Mouse (Mus musculus): ENCODE data around the gene Igfn1. TPM values are rescaled to one million over a fixed set of nuclear protein-coding genes. Genes with fewer than 3 reads are reported as not detected.

Igfn1 gene
- polyA plus RNA-seq, 1 experiment from 2014 or later, result not detected

DNA sequence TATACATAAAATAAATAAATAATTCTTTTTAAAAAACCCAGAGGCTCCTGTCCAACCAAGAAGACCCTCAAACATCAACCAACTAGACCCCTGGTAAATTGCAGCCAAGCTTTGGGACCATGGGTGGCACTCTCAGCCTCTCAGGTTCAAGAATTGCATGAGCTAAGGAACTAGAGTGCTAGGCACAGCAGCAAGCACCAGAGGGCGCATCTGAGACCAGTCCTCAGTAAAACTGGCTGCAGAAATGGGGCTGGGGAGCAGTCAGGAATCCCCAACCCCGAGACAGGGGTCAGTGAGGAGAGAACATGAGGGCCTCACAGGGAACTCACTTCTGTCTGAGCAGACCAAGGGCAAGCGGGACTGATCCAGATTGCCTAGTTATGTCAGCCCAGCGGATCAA lies 39.6 kb upstream of the Igfn1 start:
- Histone ChIP-seq H3K36me3 (ENCODE audit: control insufficient read depth, insufficient read depth, low read length) (no peaks in the 10 kb centered on the region), H3K4me3 (ENCODE audit: low read depth, low read length) (no peak overlapping the region), H3K9ac (ENCODE audit: low read depth, low read length) (no peak overlapping the region), H3K27ac (ENCODE audit: low read depth, low read length) (no peak overlapping the region), H3K9me3 (ENCODE audit: control insufficient read depth, low read length) (no peaks in the 10 kb centered on the region), H3K4me2 (replicated peaks; ENCODE audit: low read depth, low read length) (no peak overlapping the region), H3K27me3 (ENCODE audit: control insufficient read depth, insufficient read depth, low read length) (peaks cover 15% of the 10 kb centered on the region), H3K4me1 (replicated peaks; ENCODE audit: control insufficient read depth, insufficient read depth, low read length) (no peaks in the 10 kb centered on the region)
- DNase-seq (ENCODE audit: low spot score) (peak; percentile 79), ATAC-seq (ENCODE audit: low FRiP score) (no peak)
- 9% methylated on average over 4 of the region's 4 CpGs for WGBS

DNA sequence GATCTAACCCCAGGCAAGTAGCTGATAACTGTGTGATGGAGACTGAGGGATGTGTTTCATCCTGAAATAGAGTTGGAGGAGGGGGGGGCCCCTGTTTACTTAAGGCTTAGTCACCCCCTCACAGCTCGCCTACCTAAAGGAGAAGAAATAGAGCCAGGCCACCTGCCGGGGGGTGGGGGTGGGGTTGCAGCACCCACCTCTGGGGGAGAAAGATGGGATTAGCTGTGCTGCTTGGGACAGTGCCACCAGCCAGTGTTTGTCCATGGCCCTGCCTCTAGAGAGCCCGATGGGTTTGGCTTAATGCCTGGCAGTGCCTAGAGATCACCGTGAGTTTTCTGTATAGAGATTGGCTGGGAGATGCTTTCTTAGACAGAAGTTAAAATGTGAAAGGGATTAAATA lies 34.7 kb upstream of the Igfn1 start:
- no peaks in the 10 kb centered on the region for H3K4me1 ChIP-seq (replicated peaks; ENCODE audit: control insufficient read depth, insufficient read depth, low read length)
- DNase-seq (ENCODE audit: low spot score) (no peak), ATAC-seq (ENCODE audit: low FRiP score) (no peak)
- H3K27ac ChIP-seq (ENCODE audit: low read depth, low read length), result no peak overlapping the region
- no peak overlapping the region for H3K9ac ChIP-seq (ENCODE audit: low read depth, low read length)
- WGBS, result 41% methylated on average over 4 of the region's 4 CpGs
- no peak overlapping the region for H3K4me2 ChIP-seq (replicated peaks; ENCODE audit: low read depth, low read length)
- H3K4me3 ChIP-seq (ENCODE audit: low read depth, low read length), result no peak overlapping the region
- H3K36me3 ChIP-seq (ENCODE audit: control insufficient read depth, insufficient read depth, low read length), result no peaks in the 10 kb centered on the region
- H3K27me3 ChIP-seq (ENCODE audit: control insufficient read depth, insufficient read depth, low read length), result no peaks in the 10 kb centered on the region
- H3K9me3 ChIP-seq (ENCODE audit: control insufficient read depth, low read length), result no peaks in the 10 kb centered on the region

DNA sequence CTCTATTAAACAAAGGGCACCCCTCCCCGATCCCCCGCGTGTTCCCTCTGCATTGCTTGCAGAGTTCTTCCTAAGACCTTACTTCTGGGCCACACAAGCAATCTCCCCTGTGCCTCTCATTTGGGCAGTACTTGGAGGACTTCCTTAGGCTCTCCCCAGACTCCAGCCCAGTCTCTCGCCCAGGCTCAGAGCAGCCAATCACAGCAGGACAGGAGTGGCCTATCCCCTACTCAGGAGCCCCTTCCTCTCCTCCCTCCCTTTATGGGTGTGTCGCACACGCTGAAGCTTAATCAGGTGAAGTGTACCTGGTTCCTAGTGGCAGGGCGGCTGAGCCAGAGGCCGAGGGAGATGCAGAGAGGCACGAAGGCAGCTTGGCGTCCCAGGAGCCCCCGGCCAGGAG lies 34.3 kb upstream of the Igfn1 start:
- Histone ChIP-seq H3K4me3 (ENCODE audit: low read depth, low read length) (no peak overlapping the region), H3K4me2 (replicated peaks; ENCODE audit: low read depth, low read length) (no peak overlapping the region), H3K27ac (ENCODE audit: low read depth, low read length) (no peak overlapping the region), H3K36me3 (ENCODE audit: control insufficient read depth, insufficient read depth, low read length) (0 out of 2 replicates have a peak, but pooled peaks cover under 1% of the 10 kb centered on the region), H3K4me1 (replicated peaks; ENCODE audit: control insufficient read depth, insufficient read depth, low read length) (no peaks in the 10 kb centered on the region), H3K9ac (ENCODE audit: low read depth, low read length) (no peak overlapping the region), H3K9me3 (ENCODE audit: control insufficient read depth, low read length) (no peaks in the 10 kb centered on the region), H3K27me3 (ENCODE audit: control insufficient read depth, insufficient read depth, low read length) (no peaks in the 10 kb centered on the region)
- 18% methylated on average over 11 of the region's 11 CpGs for WGBS
- DNase-seq (ENCODE audit: low spot score) (no peak), ATAC-seq (ENCODE audit: low FRiP score) (no peak)

DNA sequence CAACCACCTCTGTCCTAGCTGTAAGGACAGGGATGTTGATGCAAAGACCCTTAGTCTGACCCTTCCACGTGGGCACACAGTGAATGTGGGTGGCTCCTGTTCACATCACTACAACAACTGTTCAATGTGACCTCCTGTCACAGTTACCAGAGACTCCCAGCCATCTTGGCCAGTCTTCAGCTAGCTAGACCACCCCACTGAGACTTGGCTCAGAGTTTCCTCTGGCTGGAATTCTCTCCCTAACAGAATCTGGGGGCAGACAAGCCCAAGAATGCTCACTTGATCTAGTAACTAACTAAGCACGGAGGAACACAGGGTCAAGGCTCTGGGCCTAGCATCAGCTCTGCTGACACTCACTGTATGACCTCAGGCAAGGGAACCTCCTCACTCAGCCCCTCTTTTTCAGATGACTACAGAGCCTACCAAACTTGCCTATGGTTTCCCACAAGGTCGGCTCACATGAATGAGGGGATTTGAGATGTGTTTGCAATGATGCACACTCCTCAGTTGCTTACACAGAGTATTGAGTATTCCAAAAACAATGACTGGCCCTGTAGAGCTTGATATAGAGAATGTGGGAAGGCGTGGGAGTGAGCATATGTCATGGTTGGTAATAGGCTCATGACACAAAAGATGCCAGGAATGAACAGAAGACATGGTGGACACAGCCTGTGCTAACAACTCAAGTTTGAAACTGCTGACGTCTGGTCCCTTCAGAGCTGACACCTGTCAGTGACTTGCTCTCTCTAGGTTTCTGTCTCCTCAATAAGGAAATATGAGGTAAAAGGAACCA lies 32.8 kb upstream of the Igfn1 start:
- H3K27me3 ChIP-seq (ENCODE audit: control insufficient read depth, insufficient read depth, low read length), result no peaks in the 10 kb centered on the region
- peaks cover 6% of the 10 kb centered on the region; the same call in 1 of the 2 replicates for H3K36me3 ChIP-seq (ENCODE audit: control insufficient read depth, insufficient read depth, low read length)
- H3K9ac ChIP-seq (ENCODE audit: low read depth, low read length), result no peak overlapping the region
- ATAC-seq (ENCODE audit: low FRiP score), result no peak
- H3K27ac ChIP-seq (ENCODE audit: low read depth, low read length), result no peak overlapping the region
- no peak overlapping the region for H3K4me2 ChIP-seq (replicated peaks; ENCODE audit: low read depth, low read length)
- no peak for DNase-seq (ENCODE audit: low spot score)
- no peaks in the 10 kb centered on the region for H3K4me1 ChIP-seq (replicated peaks; ENCODE audit: control insufficient read depth, insufficient read depth, low read length)
- no peak overlapping the region for H3K4me3 ChIP-seq (ENCODE audit: low read depth, low read length)
- WGBS, result 80% methylated on average over 5 of the region's 5 CpGs
- H3K9me3 ChIP-seq (ENCODE audit: control insufficient read depth, low read length), result no peaks in the 10 kb centered on the region

DNA sequence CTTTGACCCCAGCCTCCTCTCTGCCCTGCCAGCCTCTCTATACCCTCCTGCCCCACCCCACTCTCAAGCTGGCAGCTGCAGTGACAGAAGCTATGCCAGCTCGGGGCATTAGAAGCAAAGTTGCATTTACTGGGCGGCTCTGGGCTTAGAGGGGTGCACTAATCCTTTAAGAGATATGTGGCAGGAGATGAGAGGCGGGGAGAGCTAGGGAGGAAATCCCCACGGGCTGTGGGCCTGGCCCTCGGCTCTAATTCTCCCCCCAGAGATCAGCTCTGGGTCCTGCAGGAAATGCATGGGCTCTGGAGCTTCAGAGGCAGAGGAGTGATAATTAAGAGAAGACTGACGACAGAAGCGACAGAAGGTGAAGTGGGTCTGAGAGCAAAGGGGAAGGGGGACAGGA lies 26.8 kb upstream of the Igfn1 start:
- peaks cover 14% of the 10 kb centered on the region; the same call in 1 of the 2 replicates for H3K36me3 ChIP-seq (ENCODE audit: control insufficient read depth, insufficient read depth, low read length)
- H3K9me3 ChIP-seq (ENCODE audit: control insufficient read depth, low read length), result no peaks in the 10 kb centered on the region
- no peaks in the 10 kb centered on the region for H3K4me1 ChIP-seq (replicated peaks; ENCODE audit: control insufficient read depth, insufficient read depth, low read length)
- H3K9ac ChIP-seq (ENCODE audit: low read depth, low read length), result no peak overlapping the region
- no peak overlapping the region for H3K27ac ChIP-seq (ENCODE audit: low read depth, low read length)
- no peak overlapping the region for H3K4me3 ChIP-seq (ENCODE audit: low read depth, low read length)
- no peaks in the 10 kb centered on the region for H3K27me3 ChIP-seq (ENCODE audit: control insufficient read depth, insufficient read depth, low read length)
- no peak overlapping the region for H3K4me2 ChIP-seq (replicated peaks; ENCODE audit: low read depth, low read length)
- ATAC-seq (ENCODE audit: low FRiP score) (no peak), DNase-seq (ENCODE audit: low spot score) (no peak)
- WGBS, result 78% methylated on average over 7 of the region's 7 CpGs

DNA sequence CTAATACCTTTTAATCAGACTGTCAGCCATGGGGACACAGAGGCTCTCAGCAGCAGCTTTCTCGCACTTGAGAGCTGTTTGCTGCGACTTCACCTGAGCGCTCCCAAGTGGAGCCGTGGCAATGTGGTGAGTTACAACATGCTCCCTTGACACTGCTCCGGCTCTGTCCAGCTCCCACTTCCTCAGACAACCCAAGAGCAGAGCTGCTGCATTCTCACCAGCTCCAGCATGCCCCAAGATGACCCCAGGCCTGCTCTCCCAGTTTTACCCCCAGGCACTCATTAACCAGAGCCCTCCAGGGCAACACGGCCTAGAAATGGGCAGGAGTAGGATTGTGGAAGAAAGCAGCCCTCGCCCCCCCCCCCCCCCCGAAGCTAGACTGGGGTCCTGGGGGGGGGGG lies 25.6 kb upstream of the Igfn1 start:
- H3K4me3 ChIP-seq (ENCODE audit: low read depth, low read length), result no peak overlapping the region
- ATAC-seq (ENCODE audit: low FRiP score) (no peak), DNase-seq (ENCODE audit: low spot score) (no peak)
- H3K4me2 ChIP-seq (replicated peaks; ENCODE audit: low read depth, low read length), result no peak overlapping the region
- H3K27ac ChIP-seq (ENCODE audit: low read depth, low read length), result no peak overlapping the region
- H3K27me3 ChIP-seq (ENCODE audit: control insufficient read depth, insufficient read depth, low read length), result no peaks in the 10 kb centered on the region
- 82% methylated on average over 6 of the region's 8 CpGs for WGBS
- H3K36me3 ChIP-seq (ENCODE audit: control insufficient read depth, insufficient read depth, low read length), result peaks cover 18% of the 10 kb centered on the region; the same call in 1 of the 2 replicates
- H3K4me1 ChIP-seq (replicated peaks; ENCODE audit: control insufficient read depth, insufficient read depth, low read length), result no peaks in the 10 kb centered on the region
- H3K9me3 ChIP-seq (ENCODE audit: control insufficient read depth, low read length), result no peaks in the 10 kb centered on the region
- no peak overlapping the region for H3K9ac ChIP-seq (ENCODE audit: low read depth, low read length)

DNA sequence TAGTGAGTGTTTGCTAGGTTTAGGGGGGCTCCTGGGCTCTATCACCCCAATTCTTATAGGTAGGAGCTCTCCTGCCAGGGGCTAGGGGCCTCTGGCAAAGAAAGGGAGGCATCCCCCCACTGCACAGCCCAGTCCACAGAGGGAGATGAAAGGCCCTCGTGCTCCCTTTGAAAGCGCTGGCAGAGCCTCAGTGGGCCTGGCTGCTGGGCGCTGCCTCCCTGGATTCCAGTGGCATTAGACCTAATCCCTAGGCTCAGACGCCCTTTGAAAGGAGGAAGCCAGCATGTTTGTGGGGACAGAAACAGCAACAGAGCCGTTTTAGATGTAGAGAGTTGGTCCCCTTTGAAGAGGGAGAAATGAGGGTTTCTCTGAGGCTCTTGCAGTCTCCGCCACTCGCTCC lies 24.1 kb upstream of the Igfn1 start:
- no peaks in the 10 kb centered on the region for H3K27me3 ChIP-seq (ENCODE audit: control insufficient read depth, insufficient read depth, low read length)
- H3K36me3 ChIP-seq (ENCODE audit: control insufficient read depth, insufficient read depth, low read length), result peaks cover 19% of the 10 kb centered on the region; the same call in 1 of the 2 replicates
- H3K4me3 ChIP-seq (ENCODE audit: low read depth, low read length), result no peak overlapping the region
- ATAC-seq (ENCODE audit: low FRiP score) (no peak), DNase-seq (ENCODE audit: low spot score) (no peak)
- H3K4me2 ChIP-seq (replicated peaks; ENCODE audit: low read depth, low read length), result no peak overlapping the region
- no peak overlapping the region for H3K27ac ChIP-seq (ENCODE audit: low read depth, low read length)
- no peaks in the 10 kb centered on the region for H3K9me3 ChIP-seq (ENCODE audit: control insufficient read depth, low read length)
- 73% methylated on average over 7 of the region's 7 CpGs for WGBS
- no peak overlapping the region for H3K9ac ChIP-seq (ENCODE audit: low read depth, low read length)
- H3K4me1 ChIP-seq (replicated peaks; ENCODE audit: control insufficient read depth, insufficient read depth, low read length), result no peaks in the 10 kb centered on the region

DNA sequence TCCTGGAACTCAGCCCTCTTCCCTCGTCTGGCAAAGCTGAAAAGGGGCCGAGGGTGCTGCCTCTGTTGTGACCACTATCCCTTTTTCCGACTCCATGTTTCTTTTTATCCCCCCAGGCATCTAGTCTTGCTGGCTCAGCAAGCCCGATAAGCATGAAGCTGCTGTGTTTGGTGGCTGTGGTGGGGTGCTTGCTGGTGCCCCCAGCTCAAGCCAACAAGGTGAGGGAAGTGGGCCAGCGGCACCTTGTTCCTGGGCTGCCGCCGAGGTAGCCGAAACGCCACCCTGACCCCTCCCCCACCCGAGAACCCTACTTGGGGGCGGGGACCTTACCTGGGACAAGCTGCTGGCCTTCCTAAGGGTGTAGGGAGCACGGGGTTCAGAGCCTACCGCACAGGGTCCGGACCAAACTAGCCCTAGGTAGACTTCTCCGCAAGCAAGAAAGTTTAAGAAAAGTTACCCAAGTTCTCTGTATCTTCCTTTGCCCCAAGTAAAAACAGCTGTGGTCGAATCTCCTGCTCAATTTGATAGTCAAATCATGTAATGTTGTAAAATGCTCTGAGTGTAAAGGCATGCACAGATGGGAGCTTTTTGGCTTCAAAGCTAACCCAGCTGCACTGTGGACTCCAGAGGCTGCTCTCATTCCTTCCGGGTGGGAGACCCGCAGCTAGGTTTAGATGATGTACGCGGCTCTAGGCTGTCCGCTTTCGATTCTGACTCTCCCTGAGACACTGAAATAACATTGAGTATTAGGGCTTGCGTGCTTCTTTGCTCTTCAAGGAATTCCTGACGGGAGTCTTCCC lies 12.4 kb upstream of the Igfn1 start:
- peaks cover 5% of the 10 kb centered on the region; the same call in 1 of the 2 replicates for H3K36me3 ChIP-seq (ENCODE audit: control insufficient read depth, insufficient read depth, low read length)
- peak overlapping the region; percentile 87 for H3K4me2 ChIP-seq (replicated peaks; ENCODE audit: low read depth, low read length)
- ATAC-seq (ENCODE audit: low FRiP score) (peak; percentile 69), DNase-seq (ENCODE audit: low spot score) (no peak)
- 9% methylated on average over 24 of the region's 24 CpGs for WGBS
- H3K4me1 ChIP-seq (replicated peaks; ENCODE audit: control insufficient read depth, insufficient read depth, low read length), result no peaks in the 10 kb centered on the region
- peak overlapping the region; percentile 80 for H3K9ac ChIP-seq (ENCODE audit: low read depth, low read length)
- H3K27ac ChIP-seq (ENCODE audit: low read depth, low read length), result peak overlapping the region; percentile 31; the same call in 1 of the 2 replicates
- H3K4me3 ChIP-seq (ENCODE audit: low read depth, low read length), result peak overlapping the region; percentile 72
- H3K9me3 ChIP-seq (ENCODE audit: control insufficient read depth, low read length), result no peaks in the 10 kb centered on the region
- no peaks in the 10 kb centered on the region for H3K27me3 ChIP-seq (ENCODE audit: control insufficient read depth, insufficient read depth, low read length)

Measured in hindbrain, embryonic 11.5 days (tissue).